Mouse (Mus musculus) left cerebral cortex, adult 9 months (tissue): Measurements from ENCODE around the gene Prrt4.
"Not testable (repeated sequence)": the region's sequence is repeated elsewhere in the genome, so short reads cannot be mapped to it uniquely, and the experiment has no call there.

ENCODE experiments used
- DNase-seq, 2 experiments: peaks; one replicate each; pipeline ENCODE4 v3.0.0; 2022; ENCODE audit warnings: low spot score in 2 of 2

The Prrt4 gene

DNA sequence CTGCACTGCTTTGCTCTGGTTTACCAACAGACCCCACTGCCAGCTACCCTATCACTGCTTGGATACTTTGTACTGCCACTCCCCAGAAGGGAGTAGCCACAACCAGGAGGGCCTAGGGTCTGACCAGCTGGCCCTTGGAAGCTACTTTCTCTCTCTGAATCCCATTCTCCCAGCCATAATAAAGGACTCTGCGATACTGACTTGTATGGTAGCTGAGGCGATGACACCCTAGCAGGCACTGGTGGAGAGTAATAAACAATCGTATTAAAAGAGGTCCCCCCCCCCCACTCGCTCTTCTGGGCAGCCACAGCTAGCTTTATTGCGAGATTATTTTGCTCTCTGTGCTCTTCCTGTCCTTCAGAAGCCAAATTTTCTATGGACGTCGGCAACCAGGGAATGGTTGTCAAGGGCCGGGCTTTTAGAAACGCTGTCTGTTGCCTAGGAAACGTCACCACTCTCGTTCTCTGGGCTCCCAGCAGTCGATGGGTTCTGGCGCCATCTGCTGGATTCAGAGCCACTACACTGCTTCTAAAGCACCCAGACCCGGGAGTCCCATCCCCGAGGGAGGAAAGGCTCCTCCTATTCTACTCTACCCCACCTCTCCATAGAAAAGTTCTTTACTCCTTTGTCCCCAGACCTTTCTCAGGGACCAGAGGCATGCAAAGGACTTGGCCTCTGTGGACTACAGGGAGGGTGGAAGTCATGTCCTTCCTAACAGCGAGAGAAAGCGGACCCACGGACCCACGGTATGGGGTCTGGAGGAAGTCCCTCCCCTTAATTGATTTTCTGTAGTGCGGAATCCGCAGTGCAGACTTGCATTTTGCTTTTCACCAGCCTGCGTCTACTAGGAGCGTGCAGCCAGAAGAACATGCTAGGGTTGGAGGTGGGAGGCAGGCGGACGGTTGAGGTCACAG is 19.2 kb upstream of the Prrt4 start:
- DNase-seq: peak; percentile 75 to 94

DNA sequence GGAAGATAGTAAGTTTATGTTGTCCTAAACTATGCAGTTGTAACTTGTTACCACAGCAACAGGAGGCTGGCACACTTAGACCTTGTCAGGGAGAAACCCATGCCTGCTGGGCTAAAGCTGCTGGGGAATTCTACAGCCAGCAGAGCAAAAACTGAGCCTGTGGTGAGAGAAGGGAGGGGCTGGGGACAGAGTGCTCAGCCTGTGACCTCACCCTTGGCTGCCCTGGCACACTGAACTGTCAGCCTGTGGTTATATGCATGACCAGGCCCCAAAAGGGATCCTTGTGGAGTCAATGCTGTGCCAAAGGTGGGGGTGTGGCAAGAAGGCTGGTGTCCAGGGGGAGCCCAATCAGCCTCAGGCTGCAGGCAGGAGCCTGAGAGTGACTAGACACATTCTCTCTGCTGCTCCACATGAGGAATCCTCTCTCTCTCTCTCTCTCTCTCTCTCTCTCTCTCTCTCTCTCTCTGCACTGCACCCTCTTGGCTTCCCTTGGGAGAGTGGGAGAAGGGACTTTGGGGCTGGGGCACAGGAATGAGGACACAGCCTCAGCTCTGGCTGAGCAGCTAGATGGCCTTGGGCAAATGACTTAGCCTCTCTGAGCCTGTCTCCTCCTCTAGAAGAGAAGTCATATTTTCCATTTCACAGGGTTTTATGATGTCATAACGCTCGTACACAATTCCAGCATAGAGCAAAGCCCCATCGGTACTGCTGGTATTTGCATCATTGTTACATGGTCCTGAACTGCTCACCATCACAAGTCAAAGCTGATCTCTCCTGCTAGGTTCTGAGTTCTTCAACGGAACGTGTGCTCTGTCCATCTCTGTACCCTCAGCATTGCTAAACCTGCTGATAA is 16.7 kb upstream of the Prrt4 start:
- DNase-seq: no peak

DNA sequence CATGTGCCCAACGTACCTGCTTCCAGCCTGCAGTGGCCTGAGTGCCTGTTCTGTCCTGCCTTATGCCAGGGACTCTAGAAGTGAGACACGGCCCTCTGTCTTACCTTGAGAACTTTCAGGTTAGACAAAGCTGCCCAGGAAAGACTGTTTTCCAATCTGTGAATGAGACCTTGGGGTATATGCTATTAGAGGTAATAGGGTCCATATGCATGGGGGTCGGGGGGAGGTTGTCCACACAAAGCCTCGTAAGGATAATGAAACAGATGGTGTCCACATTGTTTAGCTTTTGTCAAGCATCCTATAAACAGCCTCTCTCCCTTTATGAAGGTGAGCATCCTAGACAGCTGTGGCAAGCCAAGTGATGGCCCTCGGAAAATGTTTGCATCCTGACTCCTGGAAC is 15.8 kb upstream of the Prrt4 start:
- no peak for DNase-seq

DNA sequence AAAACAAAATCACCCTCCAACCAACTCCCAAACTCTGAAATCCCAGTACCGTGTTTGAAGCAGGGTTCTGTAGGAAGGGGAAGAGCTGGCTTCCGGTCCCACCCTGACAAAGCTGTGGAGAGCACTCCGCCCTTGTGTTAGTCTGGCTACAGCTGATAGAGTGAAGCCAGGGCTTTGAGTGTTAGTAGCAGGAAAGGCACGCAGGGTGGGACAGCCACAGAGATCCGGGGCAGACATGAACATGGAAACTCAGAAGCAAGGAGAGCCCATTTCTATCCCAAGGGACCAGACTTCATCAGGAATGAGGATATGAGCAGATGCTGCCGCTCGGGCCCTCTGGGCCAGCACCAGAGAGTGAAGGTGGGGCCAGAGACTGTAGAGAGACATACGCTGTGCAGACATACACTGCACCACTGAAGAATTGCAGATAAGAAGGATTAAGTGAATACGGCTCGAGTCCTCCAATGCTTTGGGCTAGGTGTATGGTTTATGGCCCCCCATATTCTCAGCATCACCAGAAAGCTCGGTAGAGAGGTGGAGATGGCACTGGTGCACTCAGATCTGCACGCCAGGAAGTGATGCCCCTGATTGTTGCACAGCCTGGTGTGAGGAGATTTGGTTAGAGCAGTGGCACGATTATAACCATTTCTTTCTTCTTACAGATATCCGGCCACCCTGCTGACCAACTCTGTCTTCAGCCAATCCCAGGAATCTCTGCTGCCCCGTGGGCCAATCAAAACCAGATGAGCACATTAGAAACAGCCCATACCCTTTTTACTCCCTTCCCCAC is 14.8 kb upstream of the Prrt4 start:
- DNase-seq: no peak

DNA sequence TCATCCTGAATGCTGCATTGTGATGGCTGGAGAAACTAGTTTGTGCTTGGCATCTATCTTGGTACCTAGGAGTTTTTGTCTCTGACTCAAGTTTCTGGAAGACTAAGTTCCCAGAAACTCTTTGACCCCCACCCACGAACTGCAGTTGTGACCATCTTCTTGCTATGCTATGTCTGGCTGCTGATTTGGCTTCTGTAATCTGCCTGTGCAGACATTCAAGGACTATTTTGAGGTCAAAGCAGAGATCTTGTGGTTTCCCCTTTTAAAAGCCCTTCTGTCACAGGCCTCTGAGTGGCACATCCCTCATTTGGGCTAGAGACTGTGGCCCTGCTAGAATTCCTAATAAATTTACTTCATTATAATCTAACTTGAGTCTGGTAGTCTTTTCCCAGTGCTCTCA is 8.6 kb upstream of the Prrt4 start:
- no peak for DNase-seq

DNA sequence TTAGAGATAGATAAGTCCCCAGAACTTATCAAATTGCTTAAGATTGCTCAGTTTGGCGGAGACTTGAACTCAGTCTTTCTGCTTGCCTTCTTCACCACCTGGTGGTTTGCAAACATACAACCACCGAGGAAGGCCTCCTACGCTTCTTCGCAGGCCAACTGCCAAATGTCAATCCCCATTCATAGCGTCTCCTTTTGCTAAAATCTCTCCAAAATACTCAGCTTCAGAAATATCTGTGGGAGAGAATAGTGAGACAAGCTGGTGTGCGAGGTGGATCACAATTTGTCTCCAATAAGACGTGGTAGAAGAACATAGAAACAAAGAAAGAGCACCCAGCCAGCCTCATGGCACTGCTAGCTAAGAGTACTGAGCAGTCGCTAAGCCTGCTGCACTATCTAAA is 459 bp upstream of the Prrt4 start:
- DNase-seq: peak in 1 of 2 experiments; percentile 64

DNA sequence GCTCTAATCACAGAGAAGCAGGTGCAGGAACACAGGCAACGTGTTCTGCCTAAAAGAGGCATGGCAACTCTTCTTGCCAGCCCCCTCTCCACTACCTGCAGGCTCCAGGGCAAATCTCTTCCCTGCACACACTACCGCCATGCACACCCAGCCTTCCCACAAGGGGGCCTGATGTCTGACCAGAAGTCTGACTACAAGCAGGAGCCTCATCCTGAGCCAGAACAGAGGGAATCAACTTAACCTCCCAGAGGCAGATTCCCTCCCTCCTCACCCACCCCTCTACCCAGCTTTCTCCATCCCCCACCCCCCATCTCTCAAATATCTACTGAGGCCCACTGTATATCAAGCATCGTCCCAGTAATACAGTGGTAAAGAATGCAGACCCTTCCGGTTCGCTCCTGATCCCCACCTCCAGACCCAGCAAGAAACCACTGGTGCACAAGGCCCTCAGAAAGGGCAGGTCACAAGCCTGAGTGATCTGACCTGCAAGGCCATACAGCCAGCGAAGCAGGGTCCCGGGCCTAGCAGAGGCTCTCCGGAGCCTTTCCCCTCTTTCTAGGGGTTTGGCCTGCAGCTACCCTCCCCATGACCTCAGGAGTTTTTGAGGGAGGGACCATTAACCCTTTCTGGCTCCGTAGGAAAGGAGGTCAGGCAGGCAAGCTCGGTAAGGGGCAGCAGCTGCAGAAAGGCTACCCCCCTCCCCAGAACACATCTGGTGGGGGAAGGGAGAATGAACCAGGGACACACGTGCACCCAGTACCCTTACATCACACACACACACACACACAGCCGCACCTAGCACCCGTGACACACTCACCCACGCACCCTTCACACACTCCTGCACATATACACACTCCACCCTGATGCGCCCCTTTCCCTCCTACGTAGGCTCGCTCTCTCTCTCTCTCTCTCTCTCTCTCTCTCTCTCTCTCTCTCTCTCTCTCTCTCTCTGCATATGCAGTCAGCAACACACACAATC is 1.2 kb downstream of the Prrt4 start:
- DNase-seq: no peak

DNA sequence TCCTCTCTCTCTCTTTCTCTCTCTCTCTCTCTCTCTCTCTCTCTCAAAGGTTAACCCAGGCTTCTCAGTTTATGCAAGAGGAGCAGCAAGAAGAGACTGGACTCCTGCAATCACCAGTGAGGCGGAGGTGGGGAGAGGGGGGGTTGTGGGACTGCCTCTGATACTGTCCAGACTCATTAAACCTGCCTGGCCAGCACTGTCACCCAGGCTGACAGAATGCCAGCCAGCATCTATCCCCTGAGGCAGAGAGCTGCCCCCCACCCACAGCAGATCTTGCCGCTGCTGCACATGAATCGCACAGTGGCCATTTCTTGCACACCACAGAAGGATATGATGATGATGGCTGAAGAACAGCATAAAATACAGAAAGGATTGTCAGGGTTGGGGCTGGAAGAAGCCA is 4.3 kb downstream of the Prrt4 start:
- no peak for DNase-seq

DNA sequence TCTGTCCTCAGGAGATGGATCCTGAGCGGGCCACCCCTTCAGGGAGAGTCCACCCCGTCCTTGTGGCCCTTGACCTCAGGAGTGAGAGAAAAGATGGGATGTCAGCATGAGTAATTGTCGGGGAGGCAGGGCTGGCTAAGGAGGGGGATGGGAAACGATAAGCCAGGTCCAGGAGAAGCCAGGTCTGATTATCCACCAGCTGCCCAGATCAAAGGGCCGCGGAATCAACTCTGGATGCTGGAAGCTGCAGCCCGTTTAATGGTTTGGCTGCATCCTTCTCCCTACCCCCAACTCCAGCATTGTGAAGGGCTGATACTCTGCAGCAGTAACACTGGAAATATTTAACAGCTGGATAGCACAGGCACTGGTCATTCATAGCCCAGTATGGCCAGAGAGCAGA is 5.0 kb downstream of the Prrt4 start:
- no peak for DNase-seq

DNA sequence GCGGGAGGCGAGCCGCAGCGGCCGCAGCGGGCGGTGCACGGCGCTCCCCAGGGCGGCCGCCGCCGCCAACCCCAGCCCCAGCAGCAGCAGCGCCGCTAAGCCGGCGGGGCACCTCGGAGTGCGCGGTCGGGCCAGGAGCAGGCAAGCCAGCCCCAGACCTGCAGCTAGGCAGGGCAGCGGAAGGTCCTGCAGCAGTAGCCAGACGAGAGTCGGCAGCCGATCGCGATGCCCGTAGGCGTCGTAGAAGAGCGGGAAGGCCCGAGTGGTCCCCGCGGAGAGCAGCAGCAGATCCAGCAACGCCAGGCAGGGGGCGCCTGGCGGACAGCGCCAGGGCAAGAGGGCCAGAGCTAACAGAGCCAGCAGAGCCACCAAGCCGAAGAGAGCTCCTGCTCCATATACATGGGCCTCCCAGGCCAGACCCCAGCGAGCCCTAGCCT is 8.4 kb downstream of the Prrt4 start:
- peak in 1 of 2 experiments; percentile 74 for DNase-seq

DNA sequence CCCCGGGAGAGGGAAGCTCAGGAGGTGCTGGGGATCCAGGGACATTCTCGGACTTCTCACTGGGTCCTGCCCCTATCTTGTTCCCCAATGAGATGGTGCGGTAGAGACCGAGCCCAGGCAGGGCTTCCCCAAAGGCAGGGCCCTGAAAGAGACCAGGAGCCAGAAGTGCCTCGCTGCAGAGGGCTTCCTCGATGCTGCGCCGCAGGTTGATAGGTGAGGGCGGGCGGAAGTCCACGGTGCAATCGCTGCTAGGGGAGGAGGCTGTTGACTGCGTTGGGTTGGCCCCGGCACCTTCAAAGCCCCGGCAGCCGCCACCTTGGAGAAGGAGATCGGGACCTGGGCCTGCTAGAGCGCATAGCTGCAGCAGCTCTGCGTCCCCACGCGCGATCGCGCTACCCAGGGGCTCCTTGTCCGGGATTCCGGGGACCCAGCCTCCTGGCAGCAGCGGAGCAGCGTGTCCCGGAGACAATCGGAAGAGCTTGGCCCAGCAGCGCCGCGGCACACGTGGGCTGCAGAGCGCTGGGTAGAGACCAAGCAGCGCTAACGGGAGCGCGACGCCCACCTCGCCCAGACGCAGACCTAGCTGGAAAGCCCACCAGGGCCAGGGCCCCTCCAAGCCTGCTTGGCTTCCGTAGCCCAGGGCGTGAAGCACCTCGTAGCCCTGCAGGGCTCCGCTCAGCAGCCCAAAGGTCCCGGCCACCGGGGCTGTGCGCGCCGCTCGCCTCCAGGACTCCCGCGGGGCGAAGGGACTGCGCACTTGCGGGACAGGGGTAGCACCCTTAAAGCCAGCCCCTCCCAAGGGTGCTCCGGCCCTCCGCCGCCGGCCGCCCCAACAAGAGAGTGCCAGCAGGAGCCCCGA is 9.1 kb downstream of the Prrt4 start:
- no peak for DNase-seq

DNA sequence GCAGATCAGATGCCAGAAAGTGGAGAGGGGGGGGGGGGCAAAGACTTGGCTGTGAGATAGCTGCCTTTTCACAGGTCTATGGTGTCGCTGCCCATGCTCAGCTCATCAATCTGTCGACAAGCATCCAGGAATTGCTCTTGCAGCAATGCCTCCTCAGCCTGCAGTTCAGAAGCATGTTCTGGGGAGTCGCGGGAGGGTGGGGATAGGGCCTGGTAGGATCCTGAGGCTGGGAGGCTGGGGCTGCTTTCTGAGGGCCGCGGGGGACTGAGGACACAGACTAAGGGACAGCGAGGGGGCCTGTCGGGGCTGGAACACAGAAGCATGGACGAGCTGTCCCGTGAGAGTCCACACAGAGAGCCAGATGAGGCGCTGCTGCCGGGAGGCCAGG is 9.7 kb downstream of the Prrt4 start:
- no peak for DNase-seq

DNA sequence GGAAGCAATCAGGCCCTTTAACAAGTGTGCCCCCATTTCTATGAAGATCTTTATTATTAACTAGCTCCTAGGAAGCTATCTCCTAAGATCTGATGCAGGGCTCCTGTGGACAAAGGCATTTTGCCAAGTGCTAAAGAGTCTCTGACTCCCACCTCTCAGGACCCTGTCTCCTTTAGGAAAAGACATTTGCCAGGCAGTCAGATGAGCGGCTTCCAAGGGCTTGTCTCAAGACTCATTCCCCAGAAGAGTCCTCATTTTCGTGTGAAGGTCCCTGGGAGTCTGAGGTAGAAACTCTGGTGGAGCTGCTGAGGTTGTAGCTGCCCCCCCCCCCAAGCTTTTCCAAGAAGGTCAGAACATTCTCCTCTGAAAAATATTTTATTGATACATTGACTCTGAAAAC is 10.5 kb downstream of the Prrt4 start:
- DNase-seq: no peak

DNA sequence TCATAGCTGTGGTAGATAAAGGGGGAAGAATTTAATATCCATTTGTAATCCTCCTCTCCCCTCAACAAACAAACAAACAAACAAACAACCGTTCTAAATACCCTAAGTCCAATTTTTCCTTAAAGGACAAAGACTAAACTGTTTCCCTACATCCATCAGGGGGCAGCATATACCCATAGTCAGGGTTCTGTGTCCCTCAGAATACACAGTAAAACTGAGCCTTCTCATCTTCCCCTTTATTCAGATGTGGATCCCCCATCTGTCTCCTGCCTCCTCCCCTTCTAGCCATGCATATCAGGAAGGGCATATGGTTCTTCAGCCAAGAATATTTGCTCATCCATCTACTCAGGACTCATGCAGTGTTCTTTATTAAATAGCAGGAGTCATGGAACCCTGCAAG is 13.2 kb downstream of the Prrt4 start:
- DNase-seq: peak in 1 of 2 experiments; percentile 65

DNA sequence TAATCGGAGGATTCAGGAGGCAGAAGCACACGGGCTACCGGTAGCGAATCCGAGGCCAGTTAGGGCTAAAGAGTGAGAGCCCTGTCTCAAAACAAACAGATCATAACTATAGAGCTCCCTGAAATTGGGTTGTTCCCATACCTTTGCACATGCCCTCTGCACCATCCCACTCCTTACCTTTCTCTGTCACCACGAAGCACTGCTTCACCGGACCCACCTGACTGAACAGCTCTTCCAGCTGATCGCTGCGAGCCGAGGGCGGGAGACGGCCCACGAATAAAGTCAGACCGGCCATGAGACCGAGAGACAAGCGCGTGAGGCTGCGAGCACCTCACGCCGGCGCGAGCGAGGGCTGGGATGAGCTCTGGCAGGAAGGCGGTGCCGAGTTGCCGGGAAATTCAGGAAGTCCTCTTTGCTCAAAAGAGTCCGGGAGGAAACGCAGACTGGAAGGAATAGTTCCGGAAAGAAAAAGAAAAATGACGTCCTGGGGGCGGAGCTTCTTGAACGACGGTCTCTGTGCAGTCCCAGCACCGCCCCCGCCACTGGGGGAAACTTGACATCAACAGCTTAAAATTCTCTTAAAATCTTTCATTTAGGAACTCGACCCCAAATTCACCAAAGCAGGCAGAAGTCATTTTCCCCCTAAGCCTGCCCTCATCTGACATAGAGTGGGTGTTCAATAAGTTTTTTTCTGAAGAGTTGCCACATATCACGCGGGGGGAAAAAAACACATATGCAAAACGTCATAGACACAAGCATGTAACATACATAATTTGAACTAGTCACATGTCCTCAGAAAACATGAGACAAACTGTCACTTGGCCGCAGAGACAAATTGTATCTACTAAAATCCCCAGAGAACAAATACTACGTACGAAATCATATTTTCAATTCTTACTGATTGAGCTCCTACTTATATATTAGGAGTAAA is 14.8 kb downstream of the Prrt4 start, which contains the start of gene Rbm28:
Rbm28 (minus strand) TSS at position 693 of the 931 bp plus-strand sequence.
- DNase-seq: peak; percentile 76 to 95

DNA sequence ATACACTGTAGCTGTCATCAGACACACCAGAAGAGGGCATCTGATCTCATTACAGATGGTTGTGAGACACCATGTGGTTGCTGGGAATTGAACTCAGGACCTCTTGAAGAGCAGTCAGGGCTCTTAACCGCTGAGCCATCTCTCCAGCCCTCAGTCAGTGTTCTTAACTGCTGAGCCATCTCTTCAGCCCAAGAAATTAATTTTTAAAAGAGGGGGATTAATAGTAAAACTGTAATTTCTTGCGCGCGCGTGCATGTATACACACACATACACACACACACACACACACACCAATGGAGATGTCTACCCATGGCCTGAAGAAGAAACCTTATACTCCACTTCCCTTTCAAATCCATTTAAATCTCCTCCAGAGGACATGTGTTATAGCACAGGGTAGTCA is 18.1 kb downstream of the Prrt4 start:
- not testable (repeated sequence) for DNase-seq

DNA sequence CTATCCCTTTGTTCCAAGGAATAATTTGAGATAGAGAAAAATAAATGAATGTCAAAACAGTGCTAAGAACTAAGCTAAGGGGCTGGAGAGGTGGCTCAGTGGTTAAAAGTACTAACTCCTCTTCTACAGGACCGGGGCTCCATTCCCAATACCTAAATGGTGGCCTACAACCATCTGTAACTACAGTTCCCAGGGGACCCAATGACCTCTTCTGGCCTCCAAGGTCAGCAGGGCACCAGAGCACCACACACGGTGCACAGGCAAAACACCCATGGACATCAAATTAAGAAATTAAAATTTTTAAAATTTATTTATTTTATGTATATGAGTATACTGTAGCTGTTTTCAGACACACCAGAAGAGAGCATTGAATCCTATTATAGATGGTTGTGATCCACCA is 18.6 kb downstream of the Prrt4 start:
- no peak for DNase-seq

DNA sequence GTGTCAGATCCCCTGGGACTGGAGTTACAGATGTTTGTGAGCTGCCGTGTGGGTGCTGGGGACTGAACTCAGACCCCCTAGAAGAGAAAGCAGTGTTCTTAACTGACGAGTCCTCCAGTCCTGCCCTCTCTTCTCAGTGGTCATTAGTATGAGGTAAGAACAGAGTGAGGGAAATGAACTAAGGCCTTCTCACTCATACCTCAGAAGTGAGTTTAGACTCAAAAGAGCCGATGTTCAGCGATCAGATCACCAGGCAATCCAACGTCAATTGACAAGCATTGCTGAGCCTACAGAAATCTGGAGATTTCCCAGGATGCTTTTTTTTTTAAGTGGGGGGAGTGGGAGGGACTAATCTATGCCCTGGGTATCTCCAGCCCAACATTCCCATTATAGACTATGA is 23.1 kb downstream of the Prrt4 start:
- DNase-seq: no peak

DNA sequence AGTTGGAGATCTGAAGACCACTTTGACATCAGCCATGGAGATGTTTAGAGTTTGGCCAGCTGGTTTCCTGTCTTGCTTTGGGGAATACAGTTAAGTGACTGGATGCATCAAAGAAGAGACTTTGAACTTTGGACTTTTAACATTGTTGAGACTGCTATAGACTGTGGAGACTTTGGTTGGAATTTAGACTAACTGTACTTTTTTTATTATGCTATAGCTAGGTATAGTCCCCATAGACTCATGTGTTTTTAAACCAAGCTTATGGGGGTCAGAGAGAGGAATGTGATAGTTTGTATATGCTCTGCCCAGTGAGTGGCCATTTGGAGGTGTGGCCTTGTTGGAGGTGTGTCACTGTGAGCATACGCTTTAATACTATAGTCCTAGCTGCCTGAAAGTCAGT is 29.4 kb downstream of the Prrt4 start:
- no peak for DNase-seq
